Mouse (Mus musculus) embryonic facial prominence, embryonic 15.5 days (tissue): ENCODE data around the gene Gm44596. TPM values are rescaled to one million over a fixed set of nuclear protein-coding genes. Genes with fewer than 3 reads are reported as not detected.
"Not testable (repeated sequence)": the region's sequence is repeated elsewhere in the genome, so short reads cannot be mapped to it uniquely, and the experiment has no call there.

ENCODE experiments used
- ATAC-seq: fragments of 200-750 bp; cut with Nextera tagmentation; 2 replicates; pipeline ENCODE4 v1.8.0; 2017; ENCODE audit warnings: low read depth, moderate TSS enrichment; ENCODE audit not compliant: insufficient number of reproducible peaks, low FRiP score, low TSS enrichment
- H3K27ac ChIP-seq: fragments of 300-500 bp; sonication (generic); replicated peaks from 2 replicates; pipeline ENCODE4 v1.5.1; 2015; ENCODE audit warnings: mild to moderate bottlenecking, inconsistent platforms
- H3K27me3 ChIP-seq: fragments of 300-500 bp; sonication (generic); 2 replicates; pipeline ENCODE4 v1.6.1; 2015; ENCODE audit warnings: inconsistent platforms
- H3K36me3 ChIP-seq: fragments of 300-500 bp; sonication (generic); 2 replicates; pipeline ENCODE4 v1.6.1; 2015; ENCODE audit warnings: mild to moderate bottlenecking, inconsistent platforms
- H3K4me1 ChIP-seq: fragments of 300-500 bp; sonication (generic); 2 replicates; pipeline ENCODE4 v1.6.1; 2015; ENCODE audit warnings: inconsistent platforms
- H3K4me2 ChIP-seq: fragments of 300-500 bp; sonication (generic); replicated peaks from 2 replicates; pipeline ENCODE4 v1.6.1; 2015; ENCODE audit warnings: mild to moderate bottlenecking, inconsistent platforms
- H3K4me3 ChIP-seq: fragments of 300-500 bp; sonication (generic); replicated peaks from 2 replicates; pipeline ENCODE4 v1.5.1; 2015; ENCODE audit warnings: mild to moderate bottlenecking, inconsistent platforms
- H3K9ac ChIP-seq: fragments of 300-500 bp; sonication (generic); 2 replicates; pipeline ENCODE4 v1.6.1; 2015; ENCODE audit warnings: inconsistent platforms
- H3K9me3 ChIP-seq: fragments of 300-500 bp; sonication (generic); replicated peaks from 2 replicates; pipeline ENCODE4 v1.6.1; 2016; ENCODE audit warnings: inconsistent platforms
- WGBS: fragments of 180-500 bp; shearing (Covaris S2); methylation state at CpG from one replicate; pipeline ENCODE4 v1.1.7; 2015; 5-methylcytosine and 5-hydroxymethylcytosine counted together
- polyA plus RNA-seq: library from polyadenylated mRNA; unstranded; fragments of >200 nt; fragmentation: Nextera tagmentation; extraction: Ambion mirVana; gene quantifications from 2 replicates; pipeline ENCODE4 v1.2.1, GENCODE M21; 2015

Gene Gm44596
- polyA plus RNA-seq, 1 experiment from 2014 or later, result not detected

GRCm38 (mm10) chr6:128380594-128381167 is 5.4 kb downstream of the Gm44596 start:
- not testable (repeated sequence) for H3K27me3 ChIP-seq, H3K9ac ChIP-seq, H3K4me2 ChIP-seq, H3K4me3 ChIP-seq, H3K4me1 ChIP-seq, H3K27ac ChIP-seq, ATAC-seq, H3K36me3 ChIP-seq, H3K9me3 ChIP-seq
- WGBS, result 59% methylated on average over 1 of the region's 1 CpGs

GRCm38 (mm10) chr6:128381254-128381653 is 6.0 kb downstream of the Gm44596 start:
- H3K4me3 ChIP-seq, result no peak overlapping the region
- no peak overlapping the region for H3K4me2 ChIP-seq
- ATAC-seq, result no peak
- H3K27ac ChIP-seq, result no peak overlapping the region
- 0 out of 2 replicates have a peak, but pooled peaks cover 2% of the 10 kb centered on the region for H3K4me1 ChIP-seq
- H3K27me3 ChIP-seq, result no peaks in the 10 kb centered on the region
- H3K9me3 ChIP-seq, result no peaks in the 10 kb centered on the region
- no peak overlapping the region for H3K9ac ChIP-seq
- WGBS, result 73% methylated on average over 3 of the region's 3 CpGs
- H3K36me3 ChIP-seq, result no peaks in the 10 kb centered on the region

- 0 out of 2 replicates have a peak, but pooled peaks cover 6% of the 10 kb centered on the region for H3K4me1 ChIP-seq
- H3K9ac ChIP-seq, result no peak overlapping the region
- H3K4me2 ChIP-seq, result no peak overlapping the region
- ATAC-seq, result no peak
- no peaks in the 10 kb centered on the region for H3K36me3 ChIP-seq
- 65% methylated on average over 7 of the region's 7 CpGs for WGBS
- no peaks in the 10 kb centered on the region for H3K9me3 ChIP-seq
- H3K27ac ChIP-seq, result no peak overlapping the region
- H3K27me3 ChIP-seq, result no peaks in the 10 kb centered on the region
- H3K4me3 ChIP-seq, result no peak overlapping the region
These were observed 8.4 kb downstream of the Gm44596 start for GRCm38 (mm10) chr6:128383752-128384151.

- H3K4me1 ChIP-seq, result 0 out of 2 replicates have a peak, but pooled peaks cover 6% of the 10 kb centered on the region
- H3K9ac ChIP-seq, result no peak overlapping the region
- no peak overlapping the region for H3K4me3 ChIP-seq
- no peaks in the 10 kb centered on the region for H3K36me3 ChIP-seq
- no peak overlapping the region for H3K27ac ChIP-seq
- H3K9me3 ChIP-seq, result no peaks in the 10 kb centered on the region
- 72% methylated on average over 1 of the region's 1 CpGs for WGBS
- no peak overlapping the region for H3K4me2 ChIP-seq
- ATAC-seq, result no peak
- H3K27me3 ChIP-seq, result no peaks in the 10 kb centered on the region
These were observed 9.7 kb downstream of the Gm44596 start for GRCm38 (mm10) chr6:128385026-128385425.

- Histone ChIP-seq H3K9ac (no peak overlapping the region), H3K36me3 (no peaks in the 10 kb centered on the region), H3K9me3 (no peaks in the 10 kb centered on the region), H3K4me1 (0 out of 2 replicates have a peak, but pooled peaks cover 6% of the 10 kb centered on the region), H3K4me2 (no peak overlapping the region), H3K4me3 (no peak overlapping the region), H3K27me3 (no peaks in the 10 kb centered on the region), H3K27ac (no peak overlapping the region)
- peak; percentile 49; the same call in 1 of the 2 replicates for ATAC-seq
- 65% methylated on average over 1 of the region's 1 CpGs for WGBS
These were observed 13.9 kb downstream of the Gm44596 start for GRCm38 (mm10) chr6:128389185-128389584.

GRCm38 (mm10) chr6:128390683-128391082 is 15.4 kb downstream of the Gm44596 start:
- no peaks in the 10 kb centered on the region for H3K9me3 ChIP-seq
- H3K4me1 ChIP-seq, result 0 out of 2 replicates have a peak, but pooled peaks cover 6% of the 10 kb centered on the region
- no peak overlapping the region for H3K9ac ChIP-seq
- WGBS, result 57% methylated on average over 1 of the region's 1 CpGs
- no peak for ATAC-seq
- no peak overlapping the region for H3K4me2 ChIP-seq
- H3K36me3 ChIP-seq, result no peaks in the 10 kb centered on the region
- no peak overlapping the region for H3K27ac ChIP-seq
- H3K4me3 ChIP-seq, result no peak overlapping the region
- no peaks in the 10 kb centered on the region for H3K27me3 ChIP-seq

- no peak overlapping the region for H3K9ac ChIP-seq
- H3K9me3 ChIP-seq, result no peaks in the 10 kb centered on the region
- no peak overlapping the region for H3K4me2 ChIP-seq
- H3K27ac ChIP-seq, result no peak overlapping the region
- 80% methylated on average over 7 of the region's 7 CpGs for WGBS
- no peak overlapping the region for H3K4me3 ChIP-seq
- no peaks in the 10 kb centered on the region for H3K27me3 ChIP-seq
- H3K36me3 ChIP-seq, result no peaks in the 10 kb centered on the region
- no peak for ATAC-seq
- H3K4me1 ChIP-seq, result peaks cover 9% of the 10 kb centered on the region; the same call in 1 of the 2 replicates
These were observed 22.4 kb downstream of the Gm44596 start for GRCm38 (mm10) chr6:128397574-128398261.

- WGBS, result 71% methylated on average over 3 of the region's 3 CpGs
- Histone ChIP-seq H3K9ac (no peak within 1 kb of the TSS), H3K36me3 (no peaks in the 10 kb centered on the region), H3K4me2 (peak within 1 kb of the TSS; percentile 41), H3K27me3 (no peaks in the 10 kb centered on the region), H3K4me1 (peaks cover 9% of the 10 kb centered on the region; the same call in 1 of the 2 replicates), H3K27ac (no peak within 1 kb of the TSS), H3K9me3 (no peaks in the 10 kb centered on the region), H3K4me3 (peak within 1 kb of the TSS; percentile 30)
- ATAC-seq, result no peak
These were observed 23.7 kb downstream of the Gm44596 start, which contains the start of gene Nrip2 for GRCm38 (mm10) chr6:128398996-128399395. Gene Nrip2, plus strand, starts transcription at chr6:128399296.

GRCm38 (mm10) chr6:128399421-128400185 is 24.3 kb downstream of the Gm44596 start:
- peaks cover 9% of the 10 kb centered on the region; the same call in 1 of the 2 replicates for H3K4me1 ChIP-seq
- no peaks in the 10 kb centered on the region for H3K36me3 ChIP-seq
- no peaks in the 10 kb centered on the region for H3K27me3 ChIP-seq
- H3K9ac ChIP-seq, result no peak overlapping the region
- H3K9me3 ChIP-seq, result no peaks in the 10 kb centered on the region
- peak; percentile 70 for ATAC-seq
- 21% methylated on average over 16 of the region's 21 CpGs for WGBS
- peak overlapping the region; percentile 30 for H3K4me3 ChIP-seq
- H3K4me2 ChIP-seq, result peak overlapping the region; percentile 41
- H3K27ac ChIP-seq, result no peak overlapping the region

- ATAC-seq, result no peak
- Histone ChIP-seq H3K27ac (no peak overlapping the region), H3K9ac (no peak overlapping the region), H3K4me3 (no peak overlapping the region), H3K36me3 (peaks cover 35% of the 10 kb centered on the region), H3K4me2 (no peak overlapping the region), H3K4me1 (peaks cover 6% of the 10 kb centered on the region; the same call in 1 of the 2 replicates), H3K9me3 (no peaks in the 10 kb centered on the region), H3K27me3 (no peaks in the 10 kb centered on the region)
- WGBS, result 43% methylated on average over 5 of the region's 5 CpGs
These were observed 29.4 kb downstream of the Gm44596 start for GRCm38 (mm10) chr6:128404708-128405107.

- 85% methylated on average over 7 of the region's 7 CpGs for WGBS
- no peak overlapping the region for H3K27ac ChIP-seq
- no peak overlapping the region for H3K4me2 ChIP-seq
- H3K36me3 ChIP-seq, result peaks cover 70% of the 10 kb centered on the region
- no peaks in the 10 kb centered on the region for H3K4me1 ChIP-seq
- H3K4me3 ChIP-seq, result no peak overlapping the region
- no peak for ATAC-seq
- no peak overlapping the region for H3K9ac ChIP-seq
- no peaks in the 10 kb centered on the region for H3K27me3 ChIP-seq
- no peaks in the 10 kb centered on the region for H3K9me3 ChIP-seq
These were observed 33.3 kb downstream of the Gm44596 start for GRCm38 (mm10) chr6:128408544-128409125.
